Mouse (Mus musculus) B cell, adult 2 months (primary cell): ENCODE results near the gene Cd28.

ENCODE experiments used
- DNase-seq, 2 experiments: peaks; one replicate each; pipeline ENCODE4 v3.0.0; 2022

The Cd28 gene

DNA sequence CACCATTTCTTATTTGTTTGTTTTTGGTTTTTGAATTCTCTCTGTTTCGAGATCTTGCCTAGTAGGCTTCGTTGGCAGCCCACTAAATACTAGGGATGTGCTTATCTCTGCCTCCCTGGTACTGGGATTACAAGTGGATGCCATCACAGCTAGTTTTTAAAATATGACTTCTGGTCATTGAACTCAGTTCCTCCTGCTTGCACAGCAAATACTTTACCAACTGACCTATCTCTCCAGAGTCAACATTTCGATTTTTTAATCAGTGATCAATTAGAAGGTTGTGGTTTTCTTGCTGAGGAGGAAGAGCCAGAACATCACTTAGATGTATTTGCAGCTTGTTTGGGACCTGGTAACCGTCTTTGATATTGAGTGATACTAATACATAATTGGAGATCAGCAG is 34.4 kb downstream of the Cd28 start:
- DNase-seq: no peak

DNA sequence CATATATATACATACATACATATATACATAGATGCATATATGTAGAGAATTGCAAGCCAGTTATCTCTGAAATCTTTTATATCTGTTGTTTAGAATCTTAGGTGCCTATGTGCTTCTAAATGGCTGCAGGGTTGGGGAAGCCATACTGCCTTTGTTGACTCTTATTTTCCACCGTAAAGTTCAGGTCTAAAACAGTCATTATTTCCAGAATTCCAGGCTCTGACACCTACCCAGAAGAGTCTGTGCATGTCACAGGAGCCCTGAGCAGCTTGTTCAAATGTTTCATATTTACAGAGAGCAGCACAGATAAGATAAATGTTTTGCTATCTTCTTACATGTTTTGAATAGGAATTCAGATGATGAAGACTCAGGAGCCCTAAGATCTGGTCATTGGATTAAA is 36.4 kb downstream of the Cd28 start:
- no peak for DNase-seq

GRCm38 (mm10) chr1:60753981-60754380 is 37.4 kb downstream of the Cd28 start:
- DNase-seq: no peak

GRCm38 (mm10) chr1:60755391-60756243 is 39.0 kb downstream of the Cd28 start:
- no peak for DNase-seq

DNA sequence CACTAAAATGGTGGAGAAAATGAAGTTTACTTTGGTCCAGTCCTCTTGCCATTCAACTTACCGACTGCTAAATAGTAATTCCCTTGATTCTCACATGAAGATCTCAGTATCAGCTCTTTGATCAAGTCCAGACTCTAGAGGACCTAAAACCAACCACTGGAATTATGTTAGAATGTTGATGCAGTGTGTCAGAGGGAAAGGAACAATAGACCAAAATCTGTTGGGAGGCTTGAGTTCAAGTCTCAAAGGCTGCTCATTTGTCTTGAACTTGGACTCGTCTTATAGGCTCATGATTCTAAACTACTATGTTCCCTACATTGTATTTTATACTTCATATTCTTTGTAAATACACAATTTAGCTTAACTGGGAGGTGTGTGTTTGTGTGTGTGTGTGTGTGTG is 41.0 kb downstream of the Cd28 start:
- DNase-seq: no peak

- DNase-seq: no peak
These were observed 41.6 kb downstream of the Cd28 start for GRCm38 (mm10) chr1:60758226-60758625.

DNA sequence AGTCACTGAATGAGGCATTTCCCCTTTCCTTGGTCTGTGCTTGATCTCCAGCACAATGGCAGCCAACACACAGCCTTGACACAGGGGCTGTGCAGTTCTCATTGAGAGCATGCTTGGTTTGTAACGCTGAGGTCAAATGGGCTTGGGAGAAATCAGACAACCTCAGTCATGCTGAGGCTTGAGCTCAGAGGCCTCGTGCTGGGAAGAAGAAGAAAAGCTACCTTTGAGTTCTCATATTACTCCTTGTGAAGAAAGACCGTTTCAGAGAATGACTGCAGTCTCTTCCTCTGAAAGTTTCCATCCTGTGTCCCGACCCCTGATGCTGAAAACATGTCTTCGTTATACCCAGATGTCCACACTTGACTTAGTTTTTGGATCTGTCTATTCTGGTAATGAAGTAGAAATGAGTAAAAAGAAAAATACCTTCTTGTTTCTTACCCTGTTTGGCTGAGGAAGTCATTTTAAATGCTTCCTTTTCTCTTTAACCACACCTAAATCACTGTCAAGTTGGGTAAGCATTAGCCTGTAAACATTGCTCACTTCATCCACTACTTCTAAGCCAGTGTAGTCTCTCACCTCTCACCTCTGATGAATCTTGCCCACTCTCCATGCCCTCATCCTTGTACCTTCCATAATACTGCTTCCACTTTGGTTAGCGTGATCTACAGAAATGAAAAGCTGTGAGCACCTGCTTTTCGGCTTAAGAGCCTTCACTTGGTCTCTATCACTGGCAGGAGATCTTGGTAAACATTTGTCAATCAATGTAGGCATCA is 43.1 kb downstream of the Cd28 start:
- DNase-seq: no peak

- DNase-seq: no peak
These were observed 43.9 kb downstream of the Cd28 start for GRCm38 (mm10) chr1:60760475-60760874.

- no peak for DNase-seq
These were observed 45.0 kb downstream of the Cd28 start for GRCm38 (mm10) chr1:60761528-60762171.

DNA sequence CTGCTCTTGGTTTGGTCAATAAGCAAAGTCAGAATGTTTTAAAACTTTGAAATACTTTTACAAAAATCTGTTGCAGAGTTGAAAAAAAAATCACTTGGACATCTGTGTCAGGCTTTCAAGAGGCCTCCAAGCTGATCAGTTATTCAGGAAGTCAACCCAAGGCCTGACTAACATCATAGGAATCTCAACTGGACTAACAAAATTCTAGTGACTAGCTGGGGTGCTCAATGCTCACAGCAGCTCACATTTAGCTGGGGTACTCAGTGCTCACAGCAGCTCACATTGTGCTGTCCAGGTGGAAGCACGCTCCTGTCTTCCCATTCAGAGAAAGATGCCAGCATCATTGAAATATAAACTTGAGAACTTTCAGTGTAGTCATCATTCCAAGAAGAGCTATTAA is 45.9 kb downstream of the Cd28 start:
- no peak for DNase-seq

GRCm38 (mm10) chr1:60762916-60763315 is 46.3 kb downstream of the Cd28 start:
- no peak for DNase-seq

DNA sequence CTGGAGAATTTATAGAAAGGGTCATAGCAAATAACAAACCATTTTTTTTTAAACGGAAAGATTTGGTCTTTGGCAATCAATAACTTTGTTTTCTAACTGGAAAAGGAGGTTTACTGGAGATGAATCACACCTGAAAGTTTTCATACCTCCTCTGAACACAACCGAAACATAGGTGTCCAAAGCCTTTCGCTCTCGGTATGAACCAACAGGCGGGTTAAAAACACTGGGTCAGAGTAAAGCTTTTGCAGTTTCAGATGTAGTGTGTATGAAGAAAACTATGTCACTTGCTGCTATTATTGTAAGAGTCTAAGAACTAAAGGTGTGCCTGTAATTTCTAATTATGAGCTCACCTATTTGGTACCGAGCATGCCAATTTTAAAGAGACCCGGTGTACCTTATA is 55.2 kb downstream of the Cd28 start:
- no peak for DNase-seq

DNA sequence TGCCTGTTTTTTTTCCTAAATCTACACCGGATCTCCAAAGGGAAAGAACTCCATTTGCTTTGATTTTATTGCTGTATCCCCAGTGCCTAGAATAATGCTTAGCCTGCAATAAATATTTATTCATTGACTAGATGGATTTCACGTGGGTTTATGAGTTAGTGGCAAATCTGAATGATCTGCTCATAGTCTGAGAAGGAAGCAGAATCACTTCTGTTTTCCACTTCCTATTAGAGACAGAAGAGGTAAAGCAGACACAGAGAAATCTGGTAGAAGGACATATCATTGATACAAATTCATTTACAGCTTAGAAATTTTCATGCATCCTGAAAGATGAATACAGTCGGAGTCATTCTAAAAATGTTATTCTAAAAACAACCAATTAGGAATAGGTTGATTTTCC is 56.6 kb downstream of the Cd28 start:
- no peak for DNase-seq

- DNase-seq: no peak
These were observed 59.6 kb downstream of the Cd28 start for GRCm38 (mm10) chr1:60776166-60776565.

DNA sequence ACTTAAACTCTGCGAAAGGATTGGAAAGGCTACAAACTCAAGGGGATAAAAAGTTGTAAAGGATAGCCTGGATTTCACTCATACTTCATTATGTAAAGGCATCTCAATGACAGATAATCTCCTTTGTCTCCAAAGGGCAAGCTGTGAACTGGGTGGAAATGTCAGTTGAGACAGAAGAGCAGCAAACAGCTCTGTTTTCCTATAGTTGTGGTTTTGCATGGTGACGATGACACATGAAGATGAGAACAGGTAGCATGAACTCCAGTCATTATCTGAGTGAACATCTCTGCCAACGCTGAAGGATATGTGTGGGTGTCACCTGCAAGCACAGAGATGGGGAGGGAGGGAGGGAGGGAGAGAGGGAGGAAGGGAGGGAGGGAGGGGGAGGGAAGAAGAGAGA is 60.3 kb downstream of the Cd28 start:
- no peak for DNase-seq

GRCm38 (mm10) chr1:60778465-60779115 is 62.0 kb downstream of the Cd28 start:
- no peak for DNase-seq

GRCm38 (mm10) chr1:60779176-60779575 is 62.6 kb downstream of the Cd28 start:
- no peak for DNase-seq

GRCm38 (mm10) chr1:60781666-60782065 is 65.1 kb downstream of the Cd28 start:
- DNase-seq: no peak

DNA sequence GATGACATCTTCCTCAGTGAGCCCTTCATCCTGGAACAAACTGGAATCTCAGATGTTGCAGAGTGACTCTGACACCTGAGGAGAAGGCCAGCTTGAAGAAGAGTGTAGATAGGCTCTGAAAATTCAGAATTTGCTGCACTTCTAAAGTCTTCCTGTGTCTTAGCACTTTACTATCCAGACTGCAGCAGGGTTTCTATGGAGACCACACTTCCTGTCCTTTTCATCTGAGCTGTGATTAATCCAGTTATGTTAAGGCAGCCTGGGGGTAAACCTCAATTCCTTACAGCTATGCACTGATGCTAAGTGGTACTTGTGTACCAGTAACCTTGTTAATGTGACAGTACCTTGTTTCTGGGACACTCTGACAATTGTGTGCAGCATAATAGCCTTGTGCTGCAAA is 77.1 kb downstream of the Cd28 start:
- no peak for DNase-seq

DNA sequence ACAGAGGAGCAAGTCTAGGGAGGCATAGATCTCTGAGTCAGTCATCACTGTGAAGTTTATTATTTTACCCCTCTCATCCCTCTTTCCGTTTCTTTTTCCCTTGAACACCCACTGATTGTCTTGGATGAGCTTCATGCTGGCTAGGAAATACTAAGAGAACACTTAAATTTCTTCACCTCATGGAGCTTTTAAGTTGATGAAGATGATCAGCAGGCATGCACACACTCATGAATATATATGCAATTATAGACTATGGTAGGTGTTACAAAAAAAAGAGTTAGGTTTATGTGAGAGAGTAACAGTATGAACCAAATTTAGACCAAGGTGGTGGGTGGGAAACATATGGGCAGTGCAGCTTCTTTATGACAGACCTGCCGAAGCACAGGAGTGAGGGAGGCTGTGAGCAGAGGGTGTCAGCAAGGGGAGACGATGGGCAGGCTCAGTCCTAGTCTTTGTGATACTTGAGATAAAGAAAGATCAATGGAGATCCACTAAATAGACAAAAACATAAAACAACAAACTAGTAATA is 79.1 kb downstream of the Cd28 start:
- no peak for DNase-seq

- no peak for DNase-seq
These were observed 83.3 kb downstream of the Cd28 start for GRCm38 (mm10) chr1:60799795-60800345.

DNA sequence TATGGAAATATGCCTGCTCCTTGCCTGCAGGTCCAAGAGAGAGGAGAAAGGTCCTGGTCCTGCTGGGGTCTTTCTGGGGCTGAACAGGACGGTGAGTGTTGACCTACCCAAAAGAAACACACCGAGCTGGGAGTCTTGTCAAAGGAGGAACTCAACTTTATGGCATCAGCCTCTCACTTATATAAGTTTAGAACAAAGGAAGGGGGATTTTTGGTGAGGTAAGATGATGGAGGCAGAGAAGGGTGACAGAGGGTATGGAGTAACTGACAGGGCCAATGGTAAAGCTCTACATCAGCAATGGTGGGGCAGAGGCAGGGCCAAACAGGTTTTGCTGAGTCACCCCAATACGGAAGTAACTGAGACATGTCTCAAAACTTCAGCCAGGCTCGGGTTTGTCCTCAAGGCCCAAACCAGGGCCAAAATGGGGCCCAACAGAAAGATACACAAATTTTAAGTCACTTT is 84.6 kb downstream of the Cd28 start:
- DNase-seq: no peak
